In genomic region chr14:76819690-76820089, GRCm38 (mm10) we compare ENCODE assay signal across 8 mouse cellular contexts.
A peak's percentile ranks its signal among the peaks of the same experiment; 100 is the strongest.
DNase-seq lines count a peak whose midpoint lies in the region; ATAC-seq lines count a peak whose summit lies in the region.
"Had no signal": no experiment of that assay in that cellular context is flagged by ENCODE, and none has a peak within 500 bp of the region (broad histone marks: within the 10 kb centered on the region; RNA-seq: fewer than 3 reads in every experiment).

No protein-coding gene starts in this region.

- H3K4me1 ChIP-seq in forebrain, embryonic 14.5 days (ENCODE audit: control insufficient read depth, insufficient read depth, low read length): peaks cover 12% of the 10 kb centered on the region; the same call in 1 of the 2 replicates
- peaks cover 33% of the 10 kb centered on the region for H3K4me1 ChIP-seq in heart, embryonic 15.5 days (replicated peaks)
- peaks cover 30% of the 10 kb centered on the region for H3K4me1 ChIP-seq in lung, embryonic 15.5 days

- H3K9me3 ChIP-seq in forebrain, embryonic 14.5 days (replicated peaks; ENCODE audit: control insufficient read depth, low read length): no peaks in the 10 kb centered on the region
- no peaks in the 10 kb centered on the region for H3K9me3 ChIP-seq in heart, embryonic 15.5 days (replicated peaks)
- no peaks in the 10 kb centered on the region for H3K9me3 ChIP-seq in lung, embryonic 15.5 days

- H3K4me2 ChIP-seq in forebrain, embryonic 14.5 days (ENCODE audit: low read length): no peak overlapping the region
- peak overlapping the region; percentile 32; the same call in 1 of the 2 replicates for H3K4me2 ChIP-seq in heart, embryonic 15.5 days
- H3K4me2 ChIP-seq in lung, embryonic 15.5 days: peak overlapping the region; percentile 5; the same call in 1 of the 2 replicates

- DNase-seq in cerebellum, adult 18-20 months: peak; percentile 21 to 36
- DNase-seq in forebrain, embryonic 14.5 days (ENCODE audit: low spot score): peak; percentile 70
- peak; percentile 93 to 97 for DNase-seq in kidney, postnatal 36 days
- DNase-seq in right cerebral cortex, postnatal 25 days: peak; percentile 76
- DNase-seq in embryo, embryonic 11 days: no peak

- no peak overlapping the region for H3K4me3 ChIP-seq in forebrain, embryonic 14.5 days (ENCODE audit: low read depth, low read length)
- H3K4me3 ChIP-seq in heart, embryonic 15.5 days: no peak overlapping the region
- no peak overlapping the region for H3K4me3 ChIP-seq in lung, embryonic 15.5 days
- H3K4me3 ChIP-seq: myocyte had no signal

- H3K36me3 ChIP-seq in forebrain, embryonic 14.5 days (ENCODE audit: control insufficient read depth, insufficient read depth, low read length): no peaks in the 10 kb centered on the region
- H3K36me3 ChIP-seq in heart, embryonic 15.5 days: no peaks in the 10 kb centered on the region
- H3K36me3 ChIP-seq in lung, embryonic 15.5 days: no peaks in the 10 kb centered on the region

- ATAC-seq in forebrain, embryonic 14.5 days: peak; percentile 50
- ATAC-seq in heart, embryonic 15.5 days (replicated peaks; ENCODE audit: insufficient number of reproducible peaks, insufficient read depth, low FRiP score, low read depth): peak; percentile 33; the same call in 1 of the 2 replicates
- peak; percentile 66; the same call in 1 of the 2 replicates for ATAC-seq in lung, embryonic 15.5 days (ENCODE audit: borderline replicate concordance, extremely low read depth, low FRiP score, low TSS enrichment)

- H3K9ac ChIP-seq in forebrain, embryonic 14.5 days (ENCODE audit: low read length): no peak overlapping the region
- no peak overlapping the region for H3K9ac ChIP-seq in heart, embryonic 15.5 days
- H3K9ac ChIP-seq in lung, embryonic 15.5 days: no peak overlapping the region

- H3K27ac ChIP-seq in forebrain, embryonic 14.5 days (ENCODE audit: low read depth, low read length): 0 out of 2 replicates have a peak overlapping the region, but pooled peaks have one; percentile 14
- H3K27ac ChIP-seq in heart, embryonic 15.5 days: peak overlapping the region; percentile 74
- H3K27ac ChIP-seq in lung, embryonic 15.5 days: peak overlapping the region; percentile 85

- 8% methylated on average over 8 of the region's 8 CpGs for WGBS in forebrain, embryonic 14.5 days
- 10% methylated on average over 8 of the region's 8 CpGs for WGBS in heart, embryonic 15.5 days
- 9% methylated on average over 8 of the region's 8 CpGs for WGBS in lung, embryonic 15.5 days

- no peaks in the 10 kb centered on the region for H3K27me3 ChIP-seq in forebrain, embryonic 14.5 days (replicated peaks; ENCODE audit: control insufficient read depth, insufficient read depth, low read length)
- H3K27me3 ChIP-seq in heart, embryonic 15.5 days: no peaks in the 10 kb centered on the region
- H3K27me3 ChIP-seq in lung, embryonic 15.5 days: no peaks in the 10 kb centered on the region

Comparison
In these comparisons a context has a peak if more than half of its experiments do, and no peak if none do; other contexts are left out.
1. H3K27ac ChIP-seq: peak in every context shown above with its lines; median percentile 85 in lung, embryonic 15.5 days; 74 in heart, embryonic 15.5 days; 14 in forebrain, embryonic 14.5 days.